Mouse (Mus musculus) intestine, embryonic 16.5 days (tissue): ENCODE results near the gene Emc6. TPM values are rescaled to one million over a fixed set of nuclear protein-coding genes. Genes with fewer than 3 reads are reported as not detected.

ENCODE experiments used
- ATAC-seq: fragments of 200-750 bp; cut with Nextera tagmentation; 2 replicates; pipeline ENCODE4 v1.8.0; 2017; ENCODE audit warnings: moderate TSS enrichment, moderate library complexity
- H3K27ac ChIP-seq: fragments of 300-500 bp; sonication (generic); 2 replicates; pipeline ENCODE4 v1.5.1; 2014; ENCODE audit warnings: mild to moderate bottlenecking, low read length
- H3K27me3 ChIP-seq: fragments of 300-500 bp; sonication (generic); replicated peaks from 2 replicates; pipeline ENCODE4 v1.6.1; 2014; ENCODE audit warnings: low read length, control low read depth, mixed read lengths; ENCODE audit not compliant: control insufficient read depth, insufficient read depth
- H3K36me3 ChIP-seq: fragments of 300-500 bp; sonication (generic); 2 replicates; pipeline ENCODE4 v1.6.1; 2014; ENCODE audit warnings: low read length, control low read depth; ENCODE audit not compliant: control insufficient read depth, insufficient read depth
- H3K4me1 ChIP-seq: fragments of 300-500 bp; sonication (generic); 2 replicates; pipeline ENCODE4 v1.6.1; 2014; ENCODE audit warnings: low read length, control low read depth, mixed read lengths; ENCODE audit not compliant: control insufficient read depth, insufficient read depth
- H3K4me2 ChIP-seq: fragments of 300-500 bp; sonication (generic); 2 replicates; pipeline ENCODE4 v1.6.1; 2014; ENCODE audit warnings: low read depth, low read length, control low read depth
- H3K4me3 ChIP-seq: fragments of 300-500 bp; sonication (generic); 2 replicates; pipeline ENCODE4 v1.5.1; 2014; ENCODE audit warnings: mild to moderate bottlenecking, low read length
- H3K9ac ChIP-seq: fragments of 300-500 bp; sonication (generic); 2 replicates; pipeline ENCODE4 v1.6.1; 2014; ENCODE audit warnings: low read depth, low read length
- H3K9me3 ChIP-seq: fragments of 300-500 bp; sonication (generic); 2 replicates; pipeline ENCODE4 v1.6.1; 2016; ENCODE audit warnings: low read length, control low read depth; ENCODE audit not compliant: control insufficient read depth
- WGBS: fragments of 180-500 bp; shearing (Covaris S2); extraction: QIAGEN DNeasy Blood & Tissue Kit; methylation state at CpG from one replicate; pipeline ENCODE4 v1.1.7; 2014; 5-methylcytosine and 5-hydroxymethylcytosine counted together
- polyA plus RNA-seq: library from polyadenylated mRNA; unstranded; fragments of >200 nt; fragmentation: Nextera tagmentation; extraction: Ambion mirVana; gene quantifications from 2 replicates; pipeline ENCODE4 v1.2.1, GENCODE M21; 2015

The Emc6 gene
- polyA plus RNA-seq, 1 experiment from 2014 or later = 121 TPM

DNA sequence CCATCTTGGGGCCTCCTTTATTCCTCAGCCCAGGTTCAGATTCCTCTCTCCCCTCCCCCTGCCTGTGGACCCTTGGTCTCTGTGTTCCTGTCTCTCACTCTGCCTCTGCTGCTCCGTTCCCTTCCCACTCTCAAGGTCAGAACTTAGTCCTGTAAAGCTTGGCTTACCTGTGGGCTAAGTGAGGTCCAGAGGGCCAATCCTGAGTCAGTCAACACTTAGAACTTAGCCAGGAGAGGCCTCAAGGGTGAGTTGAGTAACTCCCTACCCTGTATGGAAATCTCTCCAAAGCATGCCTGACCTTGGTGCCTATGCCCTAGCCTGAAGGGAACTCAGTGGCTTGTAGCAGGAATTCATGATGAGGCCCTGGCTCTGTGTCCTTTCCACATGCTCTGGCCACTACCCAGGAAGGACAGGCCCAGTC is 32.6 kb downstream of the Emc6 start:
- ATAC-seq = no peak
- Histone ChIP-seq H3K36me3 (no peaks in the 10 kb centered on the region), H3K9me3 (no peaks in the 10 kb centered on the region), H3K4me3 (no peak overlapping the region), H3K9ac (no peak overlapping the region), H3K27me3 (no peaks in the 10 kb centered on the region), H3K4me1 (no peaks in the 10 kb centered on the region), H3K27ac (no peak overlapping the region), H3K4me2 (no peak overlapping the region)
- WGBS = 63% methylated on average over 1 of the region's 1 CpGs

DNA sequence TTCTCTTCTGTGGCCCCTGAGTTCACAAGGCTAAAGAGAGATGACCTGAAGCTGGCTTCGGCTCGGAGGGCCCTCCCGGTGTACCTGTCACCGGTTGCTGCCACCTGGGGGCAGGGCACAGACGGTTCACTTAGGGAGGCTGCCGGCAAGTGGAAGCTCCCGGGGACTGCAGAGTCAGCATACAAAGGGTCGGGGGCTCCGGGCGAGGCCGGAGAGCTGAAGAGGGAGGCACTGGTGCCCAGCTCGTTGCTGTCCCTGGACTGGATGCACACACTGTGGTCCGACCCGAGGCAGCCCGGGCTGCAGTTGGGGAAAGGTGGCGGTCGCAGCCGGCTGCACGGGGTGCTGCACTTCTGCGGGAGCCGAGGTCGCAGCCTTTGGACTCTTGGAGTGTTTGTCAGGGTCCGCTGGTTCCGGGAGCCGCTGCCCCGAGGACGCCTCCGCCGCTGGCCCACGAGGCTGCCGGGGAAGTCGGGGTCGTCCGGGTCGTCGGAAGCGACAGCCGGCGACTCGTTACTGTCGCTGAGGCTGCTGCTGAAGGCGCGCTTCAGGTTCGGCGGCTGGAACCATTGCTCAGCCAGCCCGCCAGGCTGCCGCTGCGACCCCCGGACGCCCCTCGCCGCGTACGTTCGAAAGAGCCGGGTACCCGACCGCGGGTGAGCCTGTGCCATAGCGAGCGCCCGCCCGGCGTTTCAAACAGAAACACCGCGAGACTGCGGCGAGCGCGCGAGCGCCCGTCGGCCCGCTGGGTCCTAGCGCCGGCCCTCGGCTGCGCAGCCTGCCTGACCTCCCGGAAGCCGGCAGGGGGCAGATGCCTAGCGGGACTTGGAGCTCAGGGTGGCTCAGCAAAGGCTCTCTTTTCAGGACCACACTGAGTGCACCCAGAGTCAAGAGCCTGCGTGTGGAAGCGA is 39.0 kb downstream of the Emc6 start, which contains the start of gene Haspin:
TSS of gene Haspin (minus strand) at position 704 of the 911 bp plus-strand sequence.
- Histone ChIP-seq H3K36me3 (no peaks in the 10 kb centered on the region), H3K4me3 (peak within 1 kb of the TSS; percentile 92), H3K9me3 (no peaks in the 10 kb centered on the region), H3K4me1 (peaks cover 24% of the 10 kb centered on the region), H3K27me3 (no peaks in the 10 kb centered on the region), H3K4me2 (peak within 1 kb of the TSS; percentile 72), H3K27ac (peak within 1 kb of the TSS; percentile 14; the same call in 1 of the 2 replicates), H3K9ac (peak within 1 kb of the TSS; percentile 82)
- ATAC-seq = peak; percentile 88
- WGBS = under 1% methylated on average over 84 of the region's 84 CpGs

DNA sequence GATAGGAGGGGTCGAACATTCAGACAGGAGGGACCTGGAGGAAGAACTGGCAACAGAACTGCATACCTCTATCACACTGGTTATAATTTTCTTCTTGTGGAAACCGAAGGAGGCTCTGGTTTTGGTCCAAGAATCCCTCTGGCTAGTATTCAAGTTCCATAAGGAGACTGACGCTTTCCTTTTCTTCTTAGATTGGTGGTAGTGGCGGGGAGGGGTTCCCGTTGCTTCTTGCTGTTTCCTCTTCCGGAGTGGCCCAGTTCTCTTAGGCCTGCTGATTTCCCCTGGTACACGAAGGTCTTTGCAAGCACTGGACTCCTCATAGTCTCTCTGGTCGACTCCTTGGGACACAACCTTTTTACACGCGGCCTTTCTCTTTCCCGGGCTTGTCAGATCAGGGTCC is 39.7 kb downstream of the Emc6 start:
- ATAC-seq = peak; percentile 26; the same call in 1 of the 2 replicates
- 19% methylated on average over 11 of the region's 11 CpGs for WGBS

DNA sequence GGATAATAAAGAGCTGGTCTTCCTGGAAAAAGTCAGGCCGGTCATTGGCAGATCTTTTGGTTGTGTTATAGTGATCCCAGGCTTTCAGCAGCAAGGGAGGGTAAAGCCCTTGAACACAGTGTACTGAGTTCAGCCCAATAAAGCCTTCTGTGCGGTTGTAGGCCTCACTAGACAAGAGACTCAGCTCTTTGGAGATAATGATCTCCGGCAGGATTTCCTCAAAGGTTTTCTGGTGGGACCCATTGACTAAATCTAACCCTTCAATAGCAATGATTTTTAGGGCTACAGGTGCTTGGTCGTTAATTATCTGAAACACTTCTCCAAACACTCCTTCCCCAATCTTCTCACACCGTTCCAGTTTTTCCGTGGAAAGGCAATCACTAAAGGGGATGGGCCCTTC is 40.2 kb downstream of the Emc6 start:
- Histone ChIP-seq H3K4me1 (peaks cover 24% of the 10 kb centered on the region), H3K9ac (peak overlapping the region; percentile 82), H3K9me3 (no peaks in the 10 kb centered on the region), H3K27me3 (no peaks in the 10 kb centered on the region), H3K27ac (no peak overlapping the region), H3K4me3 (peak overlapping the region; percentile 92), H3K4me2 (peak overlapping the region; percentile 72), H3K36me3 (no peaks in the 10 kb centered on the region)
- no peak for ATAC-seq
- 50% methylated on average over 6 of the region's 6 CpGs for WGBS

More for the DNA sequence above, 39.7 kb downstream of the Emc6 start:
- peak overlapping the region; percentile 92 for H3K4me3 ChIP-seq
- peak overlapping the region; percentile 72 for H3K4me2 ChIP-seq
- H3K36me3 ChIP-seq = no peaks in the 10 kb centered on the region
- H3K27me3 ChIP-seq = no peaks in the 10 kb centered on the region
- no peaks in the 10 kb centered on the region for H3K9me3 ChIP-seq
- H3K9ac ChIP-seq = peak overlapping the region; percentile 82
- H3K4me1 ChIP-seq = peaks cover 24% of the 10 kb centered on the region
- H3K27ac ChIP-seq = peak overlapping the region; percentile 14; the same call in 1 of the 2 replicates

DNA sequence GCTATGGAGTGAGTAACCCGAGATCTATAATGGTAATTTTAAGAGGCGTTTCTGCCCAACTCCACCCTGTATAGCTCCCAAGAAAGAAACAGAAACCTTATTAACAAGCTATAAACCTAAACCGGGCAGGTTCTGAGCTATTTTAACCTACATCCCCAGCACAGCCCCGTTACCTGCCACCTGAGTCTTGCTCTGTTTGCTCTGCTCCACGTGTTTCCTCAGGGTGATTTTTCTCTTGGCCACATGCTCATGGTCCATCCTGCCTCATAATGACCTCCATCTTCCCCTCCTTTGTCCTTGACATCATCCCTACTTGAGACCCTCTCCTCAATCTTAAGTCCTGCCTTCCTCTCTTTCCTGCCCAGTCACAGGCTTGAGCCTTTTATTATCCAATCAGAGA is 42.6 kb downstream of the Emc6 start:
- Histone ChIP-seq H3K27me3 (no peaks in the 10 kb centered on the region), H3K4me3 (no peak overlapping the region), H3K27ac (no peak overlapping the region), H3K9ac (no peak overlapping the region), H3K36me3 (no peaks in the 10 kb centered on the region), H3K4me2 (no peak overlapping the region; the same call in 1 of the 2 replicates), H3K4me1 (peaks cover 24% of the 10 kb centered on the region), H3K9me3 (no peaks in the 10 kb centered on the region)
- 84% methylated on average over 5 of the region's 5 CpGs for WGBS
- no peak for ATAC-seq

DNA sequence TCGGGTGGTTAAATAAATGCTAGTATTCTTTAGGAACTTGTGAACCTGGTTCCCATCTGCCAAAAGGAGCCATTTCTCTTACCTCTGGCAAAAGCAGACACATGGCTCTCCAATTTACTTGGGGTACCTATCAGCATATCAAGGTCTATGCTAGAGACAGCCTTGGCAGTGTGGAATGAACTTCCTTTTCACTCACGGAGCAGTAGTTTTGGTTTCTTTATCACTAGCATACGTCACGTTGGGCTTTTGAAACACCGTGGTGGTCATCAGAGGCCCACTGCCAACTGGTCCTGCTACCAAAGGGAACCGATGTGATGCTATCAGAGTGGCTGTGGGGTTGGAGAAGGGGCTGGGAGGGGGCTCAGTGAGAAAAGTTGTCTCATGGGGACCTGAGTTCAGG is 43.8 kb downstream of the Emc6 start:
- no peaks in the 10 kb centered on the region for H3K36me3 ChIP-seq
- 89% methylated on average over 6 of the region's 6 CpGs for WGBS
- no peaks in the 10 kb centered on the region for H3K9me3 ChIP-seq
- H3K9ac ChIP-seq = no peak overlapping the region
- H3K27me3 ChIP-seq = no peaks in the 10 kb centered on the region
- peaks cover 20% of the 10 kb centered on the region for H3K4me1 ChIP-seq
- H3K4me2 ChIP-seq = no peak overlapping the region
- no peak overlapping the region for H3K27ac ChIP-seq
- H3K4me3 ChIP-seq = no peak overlapping the region
- no peak for ATAC-seq

DNA sequence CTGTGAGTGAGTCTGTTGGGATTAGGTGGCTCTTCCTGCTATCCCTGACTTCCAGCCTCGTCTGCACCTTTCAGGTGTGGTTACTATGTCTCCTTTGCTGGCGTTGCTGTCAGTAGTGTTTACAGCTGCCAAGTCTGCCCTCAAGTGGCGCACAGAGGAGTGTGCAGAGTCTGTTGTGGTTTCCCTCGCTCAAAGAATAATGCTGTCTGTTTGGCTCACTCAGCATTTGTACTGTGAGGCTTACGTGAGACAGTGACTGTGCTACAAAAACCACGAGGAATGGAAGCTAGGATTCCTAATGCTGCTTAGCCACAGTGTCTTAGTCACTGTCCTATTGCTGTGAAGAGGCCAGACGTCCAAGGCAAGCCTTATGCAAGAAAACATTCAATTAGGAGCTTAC is 45.8 kb downstream of the Emc6 start:
- no peaks in the 10 kb centered on the region for H3K9me3 ChIP-seq
- H3K4me1 ChIP-seq = peaks cover 10% of the 10 kb centered on the region
- 76% methylated on average over 7 of the region's 7 CpGs for WGBS
- no peaks in the 10 kb centered on the region for H3K36me3 ChIP-seq
- H3K9ac ChIP-seq = no peak overlapping the region
- no peak overlapping the region for H3K4me2 ChIP-seq
- H3K27me3 ChIP-seq = no peaks in the 10 kb centered on the region
- peak; percentile 50; the same call in 1 of the 2 replicates for ATAC-seq
- H3K27ac ChIP-seq = no peak overlapping the region
- no peak overlapping the region for H3K4me3 ChIP-seq

DNA sequence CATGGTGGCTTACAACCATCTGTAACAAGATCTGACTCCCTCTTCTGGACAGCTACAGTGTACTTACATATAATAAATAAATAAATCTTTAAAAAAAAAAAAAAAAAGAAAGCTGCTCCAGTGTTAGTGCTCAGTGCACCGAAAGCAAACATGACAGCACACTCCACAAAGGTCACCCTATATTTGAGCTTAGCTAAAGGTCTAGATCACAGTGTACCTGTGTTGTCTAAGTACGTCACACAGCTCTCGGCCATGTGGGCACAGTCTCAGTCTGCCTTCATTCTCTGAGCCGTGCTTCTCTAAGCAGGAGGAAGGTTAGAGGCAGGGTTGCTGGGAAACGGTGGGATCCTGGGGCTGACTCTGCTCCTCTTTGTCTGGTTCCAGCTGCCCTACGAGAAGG is 50.3 kb downstream of the Emc6 start:
- no peak for ATAC-seq
- Histone ChIP-seq H3K27me3 (no peaks in the 10 kb centered on the region), H3K36me3 (no peaks in the 10 kb centered on the region), H3K27ac (no peak overlapping the region), H3K9ac (no peak overlapping the region), H3K4me2 (no peak overlapping the region), H3K4me3 (no peak overlapping the region), H3K4me1 (no peaks in the 10 kb centered on the region), H3K9me3 (no peaks in the 10 kb centered on the region)
- WGBS = 82% methylated on average over 6 of the region's 6 CpGs
